Mouse (Mus musculus) neural tube, embryonic 15.5 days (tissue): ENCODE data around the gene Vmn1r226. TPM values are rescaled to one million over a fixed set of nuclear protein-coding genes. Genes with fewer than 3 reads are reported as not detected.

Source experiments
- ATAC-seq: fragments of 200-750 bp; cut with Nextera tagmentation; 2 replicates; pipeline ENCODE4 v1.8.0; 2017; ENCODE audit warnings: mild to moderate bottlenecking, moderate TSS enrichment, moderate library complexity; ENCODE audit not compliant: low FRiP score
- H3K27ac ChIP-seq: fragments of 300-500 bp; sonication (generic); replicated peaks from 2 replicates; pipeline ENCODE4 v1.5.1; 2015; ENCODE audit warnings: mild to moderate bottlenecking, inconsistent platforms
- H3K27me3 ChIP-seq: fragments of 300-500 bp; sonication (generic); replicated peaks from 2 replicates; pipeline ENCODE4 v1.6.1; 2015; ENCODE audit warnings: inconsistent platforms
- H3K36me3 ChIP-seq: fragments of 300-500 bp; sonication (generic); 2 replicates; pipeline ENCODE4 v1.6.1; 2015; ENCODE audit warnings: inconsistent platforms
- H3K4me1 ChIP-seq: fragments of 300-500 bp; sonication (generic); 2 replicates; pipeline ENCODE4 v1.6.1; 2015; ENCODE audit warnings: inconsistent platforms
- H3K4me2 ChIP-seq: fragments of 300-500 bp; sonication (generic); 2 replicates; pipeline ENCODE4 v1.6.1; 2015; ENCODE audit warnings: inconsistent platforms, mild to moderate bottlenecking, moderate library complexity
- H3K4me3 ChIP-seq: fragments of 300-500 bp; sonication (generic); replicated peaks from 2 replicates; pipeline ENCODE4 v1.5.1; 2015; ENCODE audit warnings: mild to moderate bottlenecking, inconsistent platforms
- H3K9ac ChIP-seq: fragments of 300-500 bp; sonication (generic); replicated peaks from 2 replicates; pipeline ENCODE4 v1.6.1; 2015; ENCODE audit warnings: mild to moderate bottlenecking, inconsistent platforms
- H3K9me3 ChIP-seq: fragments of 300-500 bp; sonication (generic); replicated peaks from 2 replicates; pipeline ENCODE4 v1.6.1; 2016; ENCODE audit warnings: inconsistent platforms
- WGBS: fragments of 180-500 bp; shearing (Covaris S2); methylation state at CpG from one replicate; pipeline ENCODE4 v1.1.7; 2015; ENCODE audit warnings: mixed read lengths; 5-methylcytosine and 5-hydroxymethylcytosine counted together
- polyA plus RNA-seq: library from polyadenylated mRNA; unstranded; fragments of >200 nt; fragmentation: Nextera tagmentation; extraction: Ambion mirVana; gene quantifications from 2 replicates; pipeline ENCODE4 v1.2.1, GENCODE M21; 2015

Vmn1r226 gene
- not detected in 2 replicates for polyA plus RNA-seq

GRCm38 (mm10) chr17:20682543-20682942 lies at the start of gene Vmn1r226:
Gene Vmn1r226, plus strand, starts transcription at chr17:20682843.
- Histone ChIP-seq H3K4me1 (no peaks in the 10 kb centered on the region), H3K36me3 (no peaks in the 10 kb centered on the region), H3K27me3 (no peaks in the 10 kb centered on the region), H3K4me2 (no peak within 1 kb of the TSS), H3K4me3 (no peak within 1 kb of the TSS), H3K9ac (no peak within 1 kb of the TSS), H3K9me3 (peaks cover 9% of the 10 kb centered on the region; the same call in 1 of the 2 replicates), H3K27ac (no peak within 1 kb of the TSS)
- no peak for ATAC-seq

DNA sequence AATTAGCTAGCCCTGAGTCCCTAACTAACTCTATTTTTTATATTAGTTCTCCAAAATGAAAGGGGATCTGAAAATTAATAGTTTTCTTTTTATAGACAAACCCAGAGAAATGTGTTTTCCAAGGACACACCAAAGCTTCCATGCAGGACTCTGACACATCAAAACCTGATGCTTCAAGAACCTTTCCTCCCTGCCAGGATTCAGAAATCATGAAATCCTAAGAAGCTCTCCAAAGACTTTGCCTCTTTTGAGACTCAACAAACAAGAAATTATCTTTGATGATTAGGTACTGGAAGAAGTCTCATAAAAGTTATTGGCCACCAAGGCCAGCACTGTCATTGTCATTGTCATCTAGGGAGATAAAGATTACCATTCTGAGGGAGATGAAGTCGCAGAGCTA lies 46.9 kb downstream of the Vmn1r226 start, which contains the start of gene Vmn1r227:
Vmn1r227 (plus strand) TSS at position 301 of the 400 bp plus-strand sequence.
- no peak for ATAC-seq
- Histone ChIP-seq H3K27ac (no peak within 1 kb of the TSS), H3K27me3 (no peaks in the 10 kb centered on the region), H3K4me1 (no peaks in the 10 kb centered on the region), H3K4me2 (no peak within 1 kb of the TSS), H3K4me3 (no peak within 1 kb of the TSS), H3K9ac (no peak within 1 kb of the TSS), H3K9me3 (peaks cover 2% of the 10 kb centered on the region; the same call in 1 of the 2 replicates), H3K36me3 (no peaks in the 10 kb centered on the region)
- WGBS: 56% methylated on average over 1 of the region's 1 CpGs

Other genes starting within 250 kb of the Vmn1r226 start
- not detected in 2 replicates for gene Vmn2r108, start 201.5 kb upstream of the Vmn1r226 start, polyA plus RNA-seq
- gene Vmn1r225, start 184.7 kb upstream of the Vmn1r226 start, polyA plus RNA-seq: not detected in 2 replicates
- gene Vmn2r109, start 118.1 kb upstream of the Vmn1r226 start, polyA plus RNA-seq: not detected in 2 replicates
- not detected in 2 replicates for gene Vmn2r110, start 86.4 kb upstream of the Vmn1r226 start, polyA plus RNA-seq
- not detected in 2 replicates for gene Fpr-rs3, start 58.0 kb upstream of the Vmn1r226 start, polyA plus RNA-seq
- gene Vmn1r227, start 47.0 kb downstream of the Vmn1r226 start, polyA plus RNA-seq: not detected in 2 replicates
- gene Vmn1r228, start 103.3 kb downstream of the Vmn1r226 start, polyA plus RNA-seq: not detected in 2 replicates
- 0.01 TPM in 1 of 2 replicates, not detected in the other for gene Vmn1r229, start 128.7 kb downstream of the Vmn1r226 start, polyA plus RNA-seq
- gene Vmn1r230, start 157.6 kb downstream of the Vmn1r226 start, polyA plus RNA-seq: not detected in 2 replicates
- not detected in 2 replicates for gene Vmn1r231, start 222.2 kb downstream of the Vmn1r226 start, polyA plus RNA-seq
- not detected in 2 replicates for gene Vmn1r232, start 236.9 kb downstream of the Vmn1r226 start, polyA plus RNA-seq